Mouse (Mus musculus) small intestine, adult 2 months (tissue): ENCODE results near the gene Cdh19. TPM values are rescaled to one million over a fixed set of nuclear protein-coding genes. Genes with fewer than 3 reads are reported as not detected.

Source experiments
- H3K27ac ChIP-seq: fragments of 200-500 bp; 2 replicates; pipeline ENCODE4 v1.5.1; 2012; ENCODE audit warnings: low read depth, low read length, control low read depth, inconsistent platforms; ENCODE audit not compliant: insufficient read depth
- H3K27me3 ChIP-seq: fragments of 200-500 bp; 2 replicates; pipeline ENCODE4 v1.6.1; 2012; ENCODE audit warnings: mild to moderate bottlenecking, moderate library complexity, low read length, inconsistent platforms; ENCODE audit not compliant: control insufficient read depth, insufficient read depth
- H3K36me3 ChIP-seq: fragments of 200-500 bp; 2 replicates; pipeline ENCODE4 v1.6.1; 2012; ENCODE audit warnings: mild to moderate bottlenecking, low read length, control low read depth, inconsistent platforms; ENCODE audit not compliant: control insufficient read depth, insufficient read depth
- H3K4me1 ChIP-seq: fragments of 200-500 bp; 2 replicates; pipeline ENCODE4 v1.6.1; 2012; ENCODE audit warnings: low read length, inconsistent platforms, mixed read lengths; ENCODE audit not compliant: control insufficient read depth, insufficient read depth, insufficient read length
- H3K4me3 ChIP-seq: fragments of 200-500 bp; 2 replicates; pipeline ENCODE4 v1.5.1; 2012; ENCODE audit warnings: low read depth, mild to moderate bottlenecking, control low read depth, inconsistent platforms, low read length, moderate library complexity
- CTCF ChIP-seq: fragments of 200-500 bp; IDR thresholded peaks from 2 replicates; pipeline ENCODE4 v1.5.1; 2012; ENCODE audit warnings: low read depth, mild to moderate bottlenecking, control low read depth, inconsistent platforms, low read length, moderate library complexity, mixed read lengths; ENCODE audit not compliant: insufficient replicate concordance, insufficient read length; ENCODE audit errors: extremely low read depth
- POLR2A ChIP-seq: fragments of 200-500 bp; IDR thresholded peaks from 2 replicates; pipeline ENCODE4 v1.6.1; 2012; ENCODE audit warnings: low read depth, mild to moderate bottlenecking, control low read depth, inconsistent platforms, low read length, moderate library complexity
- WGBS: fragments of 180-500 bp; shearing (Covaris S2); methylation state at CpG from one replicate; pipeline ENCODE4 v1.1.7; 2018; 5-methylcytosine and 5-hydroxymethylcytosine counted together
- polyA plus RNA-seq: library from polyadenylated mRNA; depleted of rRNA; stranded (reverse); fragments of >200 nt; gene quantifications from 2 replicates; pipeline ENCODE4 v1.2.3, GENCODE M21; 2012; rRNA removed

The Cdh19 gene
- 0.04 and 0.05 TPM in 2 replicates for polyA plus RNA-seq

- 57% methylated on average over 2 of the region's 2 CpGs for WGBS
- no peaks in the 10 kb centered on the region for H3K27me3 ChIP-seq
- H3K4me3 ChIP-seq: no peak within 1 kb of the TSS
- no peaks in the 10 kb centered on the region for H3K4me1 ChIP-seq
- no peak within 1 kb of the TSS for H3K27ac ChIP-seq
- H3K36me3 ChIP-seq: no peaks in the 10 kb centered on the region
- TF ChIP-seq CTCF (no peak), POLR2A (no peak)
These were observed at the start of gene Cdh19 for GRCm38 (mm10) chr1:110977484-110977883. Cdh19 (minus strand) TSS chr1:110977584.

DNA sequence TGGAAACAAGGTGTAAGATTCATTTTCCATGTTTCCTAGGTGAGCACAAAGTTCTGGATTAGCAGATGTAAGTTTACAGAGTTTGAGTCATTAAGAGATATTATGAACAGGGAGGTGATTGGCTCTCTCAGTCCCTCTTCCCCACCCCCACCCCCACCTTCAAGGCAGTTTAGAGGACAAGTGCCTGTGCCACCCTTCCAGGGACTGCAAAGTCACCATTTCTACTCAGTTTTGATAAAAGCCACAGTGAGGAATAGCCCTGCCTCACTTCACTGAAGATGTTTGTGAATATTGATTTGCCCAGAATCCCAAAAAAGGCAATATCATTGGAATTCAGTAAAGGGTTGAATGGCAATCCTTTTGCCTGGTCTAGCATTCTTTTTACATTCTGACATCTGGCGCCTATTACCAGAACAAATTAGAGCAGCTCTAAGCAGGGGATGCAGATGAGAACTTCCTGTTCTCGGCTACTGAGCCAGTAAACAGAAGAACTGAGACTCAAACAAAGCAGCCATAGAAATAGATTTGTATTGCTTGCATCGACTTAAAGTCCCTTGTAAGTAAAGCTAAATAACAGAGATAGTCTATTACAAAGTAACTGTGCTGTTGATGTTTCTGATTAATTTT lies 43.2 kb upstream of the Cdh19 start:
- 50% methylated on average over 3 of the region's 3 CpGs for WGBS

DNA sequence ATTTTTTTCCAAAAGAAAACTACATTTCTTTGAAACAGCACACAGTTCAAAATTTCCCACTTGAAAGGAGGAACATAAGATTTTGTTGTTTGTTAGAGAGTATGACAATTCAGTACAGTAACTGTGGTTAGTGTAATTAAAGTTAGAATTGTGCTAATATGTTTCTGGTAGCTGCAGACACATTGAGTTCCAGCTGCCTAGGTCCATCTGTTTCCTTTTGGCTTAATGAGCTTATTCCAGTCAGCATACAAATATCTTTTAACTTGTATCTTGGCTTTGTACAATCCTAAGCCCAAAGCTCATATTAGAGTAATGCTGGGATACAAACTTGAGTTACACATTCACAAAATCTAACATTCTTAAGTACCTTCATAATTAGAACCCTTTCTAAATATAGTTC lies 40.3 kb upstream of the Cdh19 start:
- no peak overlapping the region for H3K27ac ChIP-seq
- no peak overlapping the region for H3K4me3 ChIP-seq
- H3K4me1 ChIP-seq: no peaks in the 10 kb centered on the region
- no peaks in the 10 kb centered on the region for H3K36me3 ChIP-seq
- no peaks in the 10 kb centered on the region for H3K27me3 ChIP-seq
- no peak for TF ChIP-seq CTCF
- TF ChIP-seq POLR2A: no peak

More for the DNA sequence above, 43.2 kb upstream of the Cdh19 start:
- TF ChIP-seq CTCF: no peak
- no peak for TF ChIP-seq POLR2A
- H3K27me3 ChIP-seq: no peaks in the 10 kb centered on the region
- no peaks in the 10 kb centered on the region for H3K36me3 ChIP-seq
- H3K4me3 ChIP-seq: no peak overlapping the region
- H3K27ac ChIP-seq: no peak overlapping the region
- H3K4me1 ChIP-seq: no peaks in the 10 kb centered on the region

DNA sequence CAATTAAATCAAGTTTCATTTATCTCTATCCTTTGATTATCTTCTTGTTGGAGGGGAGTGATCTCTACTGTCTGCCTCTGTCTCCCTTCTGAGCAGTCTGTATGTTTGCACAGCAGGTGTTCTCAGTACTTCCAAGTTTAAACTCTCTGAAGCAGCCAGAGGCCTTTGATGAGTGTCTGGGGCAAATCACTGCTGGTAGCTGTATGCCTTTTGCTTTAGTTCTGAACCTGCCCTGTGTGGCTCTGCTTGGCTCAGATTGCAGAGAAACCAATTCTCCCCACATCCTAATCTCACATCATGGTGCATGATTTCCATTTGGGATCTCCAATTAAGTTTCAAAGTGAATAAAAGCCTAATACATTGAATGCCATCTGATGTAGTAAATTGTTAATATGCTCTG lies 12.4 kb upstream of the Cdh19 start:
- H3K4me1 ChIP-seq: no peaks in the 10 kb centered on the region
- H3K36me3 ChIP-seq: no peaks in the 10 kb centered on the region
- no peaks in the 10 kb centered on the region for H3K27me3 ChIP-seq
- TF ChIP-seq CTCF (no peak), POLR2A (no peak)
- no peak overlapping the region for H3K27ac ChIP-seq
- H3K4me3 ChIP-seq: no peak overlapping the region

DNA sequence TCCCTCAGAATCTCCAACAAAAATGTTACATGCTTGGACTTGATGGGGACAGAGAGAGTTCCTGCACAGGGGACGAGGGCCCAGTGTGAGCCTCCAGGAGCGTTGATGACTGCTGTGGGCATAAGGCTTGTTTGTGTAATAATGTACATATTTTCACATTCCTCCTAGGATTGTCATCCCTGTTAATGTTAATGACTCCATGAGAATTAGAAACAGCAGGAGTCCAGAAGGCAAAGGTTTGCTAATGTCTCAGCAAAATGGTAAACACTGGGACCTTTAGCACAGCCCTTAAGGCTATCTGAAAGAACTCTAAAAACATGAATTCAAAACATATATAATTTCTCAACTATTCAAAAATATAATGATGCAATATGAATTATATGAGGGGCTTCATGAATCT lies 8.2 kb downstream of the Cdh19 start:
- WGBS: 76% methylated on average over 2 of the region's 2 CpGs
- TF ChIP-seq CTCF (no peak), POLR2A (no peak)
- H3K4me3 ChIP-seq: no peak overlapping the region
- no peak overlapping the region for H3K27ac ChIP-seq
- no peaks in the 10 kb centered on the region for H3K4me1 ChIP-seq
- no peaks in the 10 kb centered on the region for H3K27me3 ChIP-seq
- no peaks in the 10 kb centered on the region for H3K36me3 ChIP-seq

GRCm38 (mm10) chr1:110909752-110910151 lies 67.6 kb downstream of the Cdh19 start:
- TF ChIP-seq POLR2A (no peak), CTCF (no peak)

DNA sequence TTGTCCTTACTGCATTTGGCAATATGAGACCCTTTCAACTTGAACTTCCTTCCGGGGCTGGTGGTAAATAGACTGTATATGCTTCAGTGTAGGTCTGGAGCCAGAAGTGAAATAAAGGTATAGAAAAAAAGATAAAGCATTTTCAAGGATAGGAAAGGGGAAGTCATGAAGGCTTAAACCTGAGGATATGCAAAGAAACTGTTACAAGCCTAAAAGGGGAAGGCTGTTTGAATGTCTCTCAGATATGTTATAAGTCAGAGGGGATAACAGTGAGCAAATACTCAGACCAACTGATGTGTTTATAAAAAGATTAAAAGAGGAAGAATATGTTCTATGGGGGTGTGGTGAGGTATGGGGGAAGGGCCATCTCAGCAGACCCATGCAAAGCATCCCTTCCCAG lies 68.2 kb downstream of the Cdh19 start:
- no peak for TF ChIP-seq CTCF
- no peak for TF ChIP-seq POLR2A
- H3K4me1 ChIP-seq: no peaks in the 10 kb centered on the region
- H3K4me3 ChIP-seq: no peak overlapping the region
- no peaks in the 10 kb centered on the region for H3K36me3 ChIP-seq
- no peak overlapping the region for H3K27ac ChIP-seq
- no peaks in the 10 kb centered on the region for H3K27me3 ChIP-seq
- 66% methylated on average over 1 of the region's 1 CpGs for WGBS

More at GRCm38 (mm10) chr1:110909752-110910151, 67.6 kb downstream of the Cdh19 start:
- no peaks in the 10 kb centered on the region for H3K4me1 ChIP-seq
- H3K36me3 ChIP-seq: no peaks in the 10 kb centered on the region
- H3K4me3 ChIP-seq: no peak overlapping the region
- 82% methylated on average over 1 of the region's 1 CpGs for WGBS
- no peak overlapping the region for H3K27ac ChIP-seq
- H3K27me3 ChIP-seq: no peaks in the 10 kb centered on the region

GRCm38 (mm10) chr1:110904266-110904665 lies 73.1 kb downstream of the Cdh19 start:
- 71% methylated on average over 2 of the region's 2 CpGs for WGBS
- no peak overlapping the region for H3K27ac ChIP-seq
- H3K4me3 ChIP-seq: no peak overlapping the region
- no peaks in the 10 kb centered on the region for H3K4me1 ChIP-seq
- no peak for TF ChIP-seq POLR2A
- TF ChIP-seq CTCF: no peak
- H3K27me3 ChIP-seq: no peaks in the 10 kb centered on the region
- no peaks in the 10 kb centered on the region for H3K36me3 ChIP-seq
